Mouse (Mus musculus): Measurements from ENCODE around the gene Ftsj1.

DNA sequence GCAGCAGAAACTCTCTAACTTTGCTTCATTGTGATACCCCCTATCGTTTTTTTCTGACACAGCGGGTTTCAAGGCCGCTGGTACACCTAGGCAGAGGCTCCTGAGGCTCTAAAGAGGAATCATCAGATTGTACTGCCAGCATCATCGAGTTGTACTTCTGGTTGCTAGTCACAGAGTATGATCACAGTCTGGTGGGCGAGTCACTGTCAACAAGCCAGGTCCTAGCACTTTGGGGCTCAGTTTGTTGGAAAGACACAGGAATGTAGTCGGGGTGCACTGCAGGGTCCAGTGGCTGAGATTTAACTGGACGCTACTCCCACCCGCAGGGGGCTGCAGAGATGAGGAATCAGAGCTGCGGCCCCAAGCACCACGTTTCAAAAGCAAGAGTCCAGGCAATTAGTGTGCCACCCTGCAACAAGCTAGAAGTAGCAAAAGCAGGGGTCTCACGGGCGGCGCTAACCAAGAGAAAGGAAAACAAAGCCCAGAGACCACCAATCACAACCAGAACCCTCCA lies 60.0 kb downstream of the Ftsj1 start:
- TF ChIP-seq MAFK (IDR thresholded peaks at IDR 0.05; ENCODE audit: insufficient read depth, low read depth, low read length) = no peak
- no peak for TF ChIP-seq ZC3H11A (IDR thresholded peaks at IDR 0.05; ENCODE audit: borderline replicate concordance, low read depth, low read length)
- no peak for TF ChIP-seq HCFC1 (IDR thresholded peaks at IDR 0.05; ENCODE audit: borderline replicate concordance, insufficient read depth, low read length)
- no peak for TF ChIP-seq ZNF384 (IDR thresholded peaks at IDR 0.05; ENCODE audit: low read depth, low read length)
- no peak for TF ChIP-seq CHD2 (IDR thresholded peaks at IDR 0.05; ENCODE audit: low read depth, low read length)

Data from ES-E14 (cell line).